Mouse (Mus musculus) spleen, adult 18-20 months (tissue): Measurements from ENCODE around the gene Gramd1b.
"Not testable (repeated sequence)": the region's sequence is repeated elsewhere in the genome, so short reads cannot be mapped to it uniquely, and the experiment has no call there.

Experiments used
- DNase-seq, 2 experiments: peaks; one replicate each; pipeline ENCODE4 v3.0.0; 2022; ENCODE audit warnings: mixed read lengths in 2 of 2

The Gramd1b gene

GRCm38 (mm10) chr9:40511970-40512369 lies 19.2 kb downstream of the Gramd1b start:
- DNase-seq = no peak

DNA sequence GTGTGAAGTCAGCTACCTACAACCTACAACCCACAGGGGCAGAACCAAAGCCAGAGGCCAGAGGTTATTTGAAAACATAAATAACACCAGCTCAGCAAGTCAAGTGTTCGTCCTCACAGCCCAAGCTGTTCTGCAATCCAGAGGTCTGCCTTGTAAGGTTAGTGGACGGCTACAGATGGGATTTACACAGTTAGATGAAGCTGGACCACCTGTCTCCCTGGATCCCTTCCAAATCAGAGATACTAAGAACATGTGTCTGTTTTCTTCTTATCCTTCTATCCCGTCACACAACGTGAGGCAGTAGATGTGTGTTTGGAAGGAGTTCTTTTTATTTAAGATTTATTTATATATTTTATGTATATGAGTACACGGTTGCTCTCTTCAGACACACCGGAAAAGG lies 21.7 kb downstream of the Gramd1b start:
- DNase-seq = no peak

GRCm38 (mm10) chr9:40506576-40506975 lies 24.6 kb downstream of the Gramd1b start:
- DNase-seq = no peak

- no peak for DNase-seq
Measured at GRCm38 (mm10) chr9:40505471-40506312, 25.5 kb downstream of the Gramd1b start.

- no peak for DNase-seq
Measured at GRCm38 (mm10) chr9:40504886-40505285, 26.3 kb downstream of the Gramd1b start.

GRCm38 (mm10) chr9:40500691-40501090 lies 30.5 kb downstream of the Gramd1b start:
- DNase-seq = no peak

GRCm38 (mm10) chr9:40482351-40483084 lies 48.7 kb downstream of the Gramd1b start:
- DNase-seq = not testable (repeated sequence)

- DNase-seq = no peak
Measured at GRCm38 (mm10) chr9:40481271-40481670, 49.9 kb downstream of the Gramd1b start.

DNA sequence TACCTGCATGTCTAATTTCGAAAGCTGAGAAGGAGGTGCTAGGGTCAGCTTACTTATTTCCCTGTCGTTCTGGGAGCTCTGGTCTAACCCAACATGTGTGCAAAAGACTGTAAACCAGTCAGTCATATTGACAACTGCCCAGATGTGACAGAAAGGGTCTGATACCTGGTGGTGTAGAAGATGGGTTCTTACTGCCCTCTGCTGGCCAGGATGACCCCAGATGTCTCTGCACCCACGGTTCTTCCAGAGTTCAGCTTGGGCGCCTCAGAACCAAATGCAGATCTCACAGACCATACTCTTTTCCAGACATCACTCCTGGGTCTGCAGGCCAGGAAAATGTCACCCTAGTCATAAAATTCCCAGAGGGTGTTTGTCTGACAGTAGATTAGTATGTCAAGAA lies 51.9 kb downstream of the Gramd1b start:
- DNase-seq = peak; percentile 44 to 76

GRCm38 (mm10) chr9:40478146-40478900 lies 52.9 kb downstream of the Gramd1b start:
- DNase-seq = no peak

DNA sequence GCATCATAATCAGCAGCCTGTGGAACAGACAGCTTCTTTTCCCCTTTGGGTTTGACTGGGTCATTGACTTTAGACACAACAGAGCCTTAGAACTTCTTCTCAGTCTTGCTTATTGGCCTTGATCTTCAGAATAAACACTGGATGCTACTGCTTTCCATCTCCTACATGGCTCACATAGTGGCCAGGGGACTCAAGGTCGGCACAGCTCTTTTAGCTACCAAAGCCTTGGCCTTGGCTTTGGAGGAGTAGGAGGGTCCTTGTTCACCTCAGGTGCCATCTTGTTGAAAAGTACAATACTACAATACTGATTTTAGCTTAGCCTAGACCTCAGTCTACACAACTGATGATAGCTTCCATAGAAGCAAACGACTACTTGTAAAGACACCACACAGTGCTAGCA lies 53.6 kb downstream of the Gramd1b start:
- DNase-seq = no peak

- no peak for DNase-seq
Measured at GRCm38 (mm10) chr9:40476098-40476497, 55.1 kb downstream of the Gramd1b start.

- DNase-seq = no peak
Measured at GRCm38 (mm10) chr9:40472961-40473510, 58.1 kb downstream of the Gramd1b start.

- DNase-seq = no peak
Measured at GRCm38 (mm10) chr9:40469403-40470137, 61.6 kb downstream of the Gramd1b start.

DNA sequence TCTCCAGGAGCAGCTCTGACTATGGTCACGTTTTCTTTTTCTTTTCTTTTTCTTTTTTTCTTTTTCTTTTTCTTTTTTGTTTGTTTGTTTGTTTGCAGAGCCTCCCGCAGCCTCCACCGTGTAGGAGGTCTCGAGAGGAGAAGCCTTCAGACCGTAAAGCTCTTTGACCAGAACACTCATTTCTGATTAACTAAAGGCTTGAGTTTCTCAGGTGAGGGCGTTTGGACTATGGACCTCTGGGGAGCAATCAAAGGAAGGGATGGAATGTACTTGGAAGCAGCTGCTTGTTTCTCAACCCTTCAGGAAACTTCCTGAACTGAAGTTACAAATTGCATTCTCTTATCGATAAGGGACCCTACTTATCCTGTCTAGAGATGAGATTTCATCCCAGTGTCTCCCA lies 64.4 kb downstream of the Gramd1b start:
- DNase-seq = no peak

DNA sequence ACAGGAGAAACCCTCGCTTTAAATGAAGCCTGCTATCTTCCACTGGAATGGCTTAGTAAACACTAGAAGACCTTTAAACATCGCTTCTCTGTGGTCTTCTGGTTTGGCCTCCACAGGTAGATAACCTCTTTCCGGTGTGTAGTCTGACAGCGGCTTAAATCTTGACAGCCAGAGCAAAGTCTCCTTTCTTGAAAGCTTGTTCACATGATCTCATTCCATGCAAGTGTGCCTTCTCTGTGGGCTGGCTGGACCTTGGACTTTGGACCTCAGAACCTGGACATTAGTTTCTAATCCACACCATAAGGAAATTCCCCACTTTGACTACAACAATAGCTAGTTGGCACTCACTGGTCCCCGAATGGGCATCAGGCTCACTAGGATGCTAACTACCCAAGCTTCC lies 65.6 kb downstream of the Gramd1b start:
- no peak for DNase-seq

DNA sequence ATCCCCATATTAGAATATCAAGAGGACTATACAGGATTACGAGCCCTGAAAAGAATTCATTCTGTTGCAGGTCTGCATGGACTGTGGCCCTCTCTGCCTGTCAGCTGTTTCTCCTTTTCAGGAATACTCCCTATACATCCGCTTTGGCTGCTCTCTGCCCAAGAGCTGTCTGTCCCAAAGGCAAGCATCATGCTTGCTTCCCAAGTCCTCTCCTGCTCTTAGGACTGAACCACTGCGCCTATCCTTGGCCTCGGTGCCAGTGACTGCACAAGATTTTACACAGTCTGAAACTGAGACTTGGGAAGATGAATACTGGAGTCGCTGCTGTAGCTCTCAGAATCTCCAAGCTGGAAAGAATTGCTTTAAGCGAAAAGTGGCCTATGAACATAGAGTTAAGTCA lies 68.8 kb downstream of the Gramd1b start:
- no peak for DNase-seq

GRCm38 (mm10) chr9:40460781-40461180 lies 70.4 kb downstream of the Gramd1b start:
- no peak for DNase-seq

DNA sequence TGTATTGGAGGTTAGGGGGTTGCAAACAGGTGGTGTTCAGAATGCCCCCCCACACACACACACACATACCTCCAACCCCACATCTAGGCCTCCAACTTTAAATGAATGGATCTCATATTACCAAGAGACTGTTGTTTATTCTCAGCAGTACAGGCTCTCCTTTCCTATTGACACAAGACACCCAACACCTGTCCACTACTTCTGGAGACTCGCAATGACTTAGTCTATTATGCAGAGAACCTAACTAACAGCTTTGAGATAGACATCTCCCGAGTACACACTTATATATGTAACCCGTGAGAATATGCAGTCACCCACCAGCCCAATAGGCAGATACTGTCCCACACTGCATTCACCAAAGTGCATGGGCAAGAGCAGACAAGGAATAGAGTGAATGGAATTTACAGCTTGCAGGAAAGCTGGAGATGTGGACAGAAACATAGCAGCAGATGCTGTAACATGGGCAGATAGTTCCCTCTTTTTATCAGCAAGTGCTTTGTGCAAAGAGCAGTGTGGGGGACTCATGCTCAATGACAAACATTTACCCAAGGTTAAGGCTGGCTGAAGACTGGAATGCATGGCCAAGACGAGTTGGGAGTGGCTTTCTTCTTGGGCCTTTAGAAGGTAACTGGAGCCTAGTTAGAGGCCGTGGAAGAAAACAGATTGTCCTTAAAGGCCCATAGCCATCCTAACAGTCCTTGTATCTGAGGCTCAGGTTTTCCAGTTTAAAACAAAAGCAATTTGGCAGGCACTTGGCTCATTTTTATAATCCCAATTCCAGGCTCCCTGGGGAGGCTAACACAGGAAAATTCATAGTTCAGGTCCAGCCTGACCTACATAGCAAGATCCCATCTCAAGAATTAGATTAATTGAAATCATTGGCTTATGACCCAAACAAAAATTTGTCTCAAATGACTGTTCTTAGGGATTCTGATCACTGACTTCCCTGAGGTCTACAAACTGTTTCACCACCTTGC lies 71.6 kb downstream of the Gramd1b start:
- no peak for DNase-seq

- DNase-seq = no peak
Measured at GRCm38 (mm10) chr9:40458559-40459303, 72.5 kb downstream of the Gramd1b start.
